Mouse (Mus musculus): ENCODE results near the gene Tmem79.

DNA sequence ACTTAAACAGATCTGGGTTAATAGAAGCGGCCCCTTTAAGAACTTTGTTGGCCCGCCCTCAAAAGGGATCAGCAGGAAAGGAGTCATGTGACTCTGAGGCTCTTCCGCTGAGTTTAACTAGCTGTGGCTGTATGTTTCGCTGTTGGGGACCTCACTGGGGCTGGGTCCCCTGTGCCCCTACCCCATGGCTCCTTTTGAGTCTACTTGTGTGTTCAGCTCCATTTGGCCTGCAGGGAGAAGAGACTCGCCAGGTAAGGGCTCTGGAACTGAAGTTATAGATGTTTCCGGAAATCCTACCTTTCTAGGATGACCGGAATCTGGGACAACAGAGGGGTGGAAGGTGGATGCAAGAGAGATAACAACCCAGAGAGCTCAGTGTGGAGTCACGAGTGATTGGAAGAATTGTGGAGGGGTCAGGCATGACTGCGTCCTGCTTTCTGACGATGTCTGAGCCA is 11.0 kb downstream of the Tmem79 start, which contains the start of gene Glmp:
- TF ChIP-seq CTCF (IDR thresholded peaks at IDR 0.05; ENCODE audit: low read depth), result no peak
- no peak for TF ChIP-seq EP300 (IDR thresholded peaks at IDR 0.05; ENCODE audit: low read depth)

Measured in liver, embryonic 14.5 days (tissue).